Mouse (Mus musculus) splenic B cell, adult 2 months (primary cell): ENCODE measurements around the gene Rab12.

ENCODE experiments used
- DNase-seq: peaks from one replicate; pipeline ENCODE4 v3.0.0-alpha.2; 2011; ENCODE audit warnings: low read depth, low spot score
- H3K27me3 ChIP-seq: 2 replicates; pipeline ENCODE4 v1.6.1; 2012; ENCODE audit warnings: mild to moderate bottlenecking, low read length, moderate library complexity, mixed read lengths; ENCODE audit not compliant: control insufficient read depth, poor library complexity, insufficient read depth, severe bottlenecking
- H3K36me3 ChIP-seq: 2 replicates; pipeline ENCODE4 v1.6.1; 2012; ENCODE audit warnings: mild to moderate bottlenecking, low read length, moderate library complexity, mixed read lengths; ENCODE audit not compliant: control insufficient read depth, poor library complexity, insufficient read depth, severe bottlenecking

Rab12 gene

DNA sequence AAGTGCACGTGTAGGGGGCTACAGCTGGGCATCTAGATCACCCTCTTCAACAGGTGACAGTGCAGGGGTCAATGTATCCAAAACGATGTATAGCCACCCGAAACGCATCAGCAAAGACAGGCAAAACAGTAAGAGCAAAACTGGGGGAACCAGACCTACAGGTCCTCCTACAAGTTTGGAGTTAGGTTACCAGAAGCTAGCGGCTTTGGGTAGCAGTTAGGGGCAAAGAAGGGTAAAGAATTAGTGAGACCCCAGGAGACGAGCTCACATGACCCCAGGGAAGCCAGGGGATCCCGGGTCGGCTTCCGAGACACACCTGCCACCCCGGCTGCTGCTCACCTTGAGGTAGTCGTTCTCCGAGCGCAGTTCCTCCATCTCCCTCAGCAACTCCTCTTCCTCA lies 71.6 kb downstream of the Rab12 start:
- DNase-seq: no peak
- H3K27me3 ChIP-seq: peaks cover 4% of the 10 kb centered on the region; the same call in 1 of the 2 replicates

GRCm38 (mm10) chr17:66447007-66447312 lies 72.6 kb downstream of the Rab12 start:
- Histone ChIP-seq H3K36me3 (no peaks in the 10 kb centered on the region), H3K27me3 (peaks cover 2% of the 10 kb centered on the region; the same call in 1 of the 2 replicates)
- no peak for DNase-seq

More for the DNA sequence above, 71.6 kb downstream of the Rab12 start:
- no peaks in the 10 kb centered on the region for H3K36me3 ChIP-seq

DNA sequence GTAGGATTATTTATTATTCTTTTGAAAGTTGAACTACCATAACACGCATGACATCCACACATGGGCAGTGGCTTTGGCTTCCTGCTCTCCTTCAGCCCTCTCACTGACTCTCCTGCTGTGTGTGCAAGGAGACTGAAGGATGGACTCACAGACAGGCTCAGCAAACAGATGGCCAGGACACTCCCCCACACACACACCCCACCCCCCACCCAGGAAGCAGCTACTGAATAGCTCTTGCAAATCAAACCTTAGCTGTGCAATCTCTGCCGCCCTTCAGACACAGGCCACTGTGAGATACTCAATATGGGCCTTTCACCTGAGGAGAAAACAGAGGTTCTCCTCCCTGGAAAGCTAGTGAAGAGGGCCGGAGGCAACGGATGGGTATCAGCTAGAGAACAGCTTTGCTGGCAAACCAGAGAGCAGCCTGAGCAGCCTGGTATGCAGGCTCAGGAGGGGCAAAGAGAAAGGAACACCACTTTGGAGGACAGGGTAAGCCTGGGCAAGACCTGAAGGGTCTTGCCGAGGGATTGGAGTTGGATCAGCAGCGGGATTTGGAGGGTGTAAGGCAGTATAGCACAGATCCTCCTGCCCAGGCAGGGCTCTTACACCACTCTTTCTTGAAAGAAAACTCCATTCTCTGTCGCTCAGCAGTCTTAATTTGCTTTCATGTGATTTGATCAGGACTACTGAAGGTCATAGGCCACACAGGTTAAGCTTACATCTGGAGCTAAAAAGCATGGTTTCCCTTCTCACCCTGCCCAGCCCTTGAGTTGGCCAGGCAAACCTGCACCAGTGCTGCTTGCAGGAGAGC lies 73.1 kb downstream of the Rab12 start:
- Histone ChIP-seq H3K27me3 (peaks cover 2% of the 10 kb centered on the region; the same call in 1 of the 2 replicates), H3K36me3 (no peaks in the 10 kb centered on the region)
- DNase-seq: no peak
